Mouse (Mus musculus): ENCODE measurements around the gene Cmc2. TPM values are rescaled to one million over a fixed set of nuclear protein-coding genes. Genes with fewer than 3 reads are reported as not detected.
A peak's percentile ranks its signal among the peaks of the same experiment; 100 is the strongest.

Gene Cmc2
- polyA plus RNA-seq, 1 experiment from 2014 or later, result 113 TPM

DNA sequence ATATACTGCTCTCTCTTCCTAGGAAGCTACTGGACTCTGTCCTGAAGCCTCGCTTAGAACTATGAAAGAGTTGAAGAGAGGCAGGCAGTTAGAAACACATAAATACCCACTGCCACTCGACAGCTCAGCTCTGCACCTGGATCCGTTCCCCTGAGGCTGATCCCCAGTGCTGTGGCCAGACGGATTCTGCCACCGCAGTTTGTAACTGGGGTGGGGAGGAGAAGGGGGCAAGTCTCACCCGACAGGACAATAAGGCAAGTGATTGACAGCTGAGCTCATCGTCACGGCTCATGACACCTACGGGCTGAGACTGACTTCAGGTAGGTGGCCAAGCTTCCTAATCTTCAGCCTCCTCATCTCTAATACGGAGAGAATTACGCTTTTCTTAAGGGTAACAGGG is 47.7 kb downstream of the Cmc2 start:
- H3K27me3 ChIP-seq (ENCODE audit: control insufficient read depth, insufficient read depth, low read length), result no peaks in the 10 kb centered on the region
- no peak overlapping the region for H3K4me3 ChIP-seq (ENCODE audit: low read depth, low read length)
- H3K4me1 ChIP-seq (ENCODE audit: control insufficient read depth, insufficient read depth, low read length), result no peaks in the 10 kb centered on the region
- H3K9ac ChIP-seq (ENCODE audit: low read depth, low read length), result no peak overlapping the region
- ATAC-seq (replicated peaks; ENCODE audit: insufficient number of reproducible peaks, low FRiP score, low TSS enrichment), result no peak
- no peak overlapping the region for H3K27ac ChIP-seq (ENCODE audit: low read depth, low read length)
- 78% methylated on average over 11 of the region's 11 CpGs for WGBS (ENCODE audit: insufficient replicate concordance)
- H3K36me3 ChIP-seq (ENCODE audit: control insufficient read depth, insufficient read depth, low read length), result no peaks in the 10 kb centered on the region
- no peaks in the 10 kb centered on the region for H3K9me3 ChIP-seq (replicated peaks; ENCODE audit: control insufficient read depth, low read length)
- H3K4me2 ChIP-seq, result no peak overlapping the region

DNA sequence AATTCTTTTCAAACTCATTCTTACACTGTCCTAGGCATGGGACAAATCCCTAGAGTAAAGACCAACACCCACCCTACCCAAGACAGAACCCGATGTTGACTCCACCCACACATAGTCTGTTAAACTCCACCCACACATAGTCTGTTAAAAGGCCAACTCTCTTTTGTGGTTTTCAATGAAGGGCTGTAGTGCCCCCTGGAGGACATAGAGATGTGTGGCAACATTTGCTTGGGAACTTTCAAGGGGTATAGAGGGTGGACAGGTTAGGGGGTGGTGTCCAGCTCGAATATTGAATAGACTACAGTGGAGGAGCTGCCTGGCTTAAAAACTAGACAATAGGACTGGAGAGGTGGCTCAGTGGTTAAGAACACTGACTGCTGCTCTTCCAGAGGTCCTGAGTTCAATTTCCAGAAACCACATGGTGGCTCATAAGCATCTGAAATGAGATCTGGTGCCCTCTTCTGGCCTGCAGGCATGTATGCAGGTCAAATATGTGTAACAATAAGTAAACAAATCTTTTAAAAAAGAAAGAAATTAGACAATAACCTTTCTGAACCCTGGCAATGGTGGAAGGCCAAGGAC is 48.4 kb downstream of the Cmc2 start:
- H3K4me2 ChIP-seq, result no peak overlapping the region
- no peak overlapping the region for H3K4me3 ChIP-seq (ENCODE audit: low read depth, low read length)
- H3K9ac ChIP-seq (ENCODE audit: low read depth, low read length), result no peak overlapping the region
- no peaks in the 10 kb centered on the region for H3K9me3 ChIP-seq (replicated peaks; ENCODE audit: control insufficient read depth, low read length)
- H3K27me3 ChIP-seq (ENCODE audit: control insufficient read depth, insufficient read depth, low read length), result no peaks in the 10 kb centered on the region
- no peak overlapping the region for H3K27ac ChIP-seq (ENCODE audit: low read depth, low read length)
- 64% methylated on average over 2 of the region's 2 CpGs for WGBS (ENCODE audit: insufficient replicate concordance)
- no peaks in the 10 kb centered on the region for H3K36me3 ChIP-seq (ENCODE audit: control insufficient read depth, insufficient read depth, low read length)
- ATAC-seq (replicated peaks; ENCODE audit: insufficient number of reproducible peaks, low FRiP score, low TSS enrichment), result no peak; the same call in 1 of the 2 replicates
- no peaks in the 10 kb centered on the region for H3K4me1 ChIP-seq (ENCODE audit: control insufficient read depth, insufficient read depth, low read length)

DNA sequence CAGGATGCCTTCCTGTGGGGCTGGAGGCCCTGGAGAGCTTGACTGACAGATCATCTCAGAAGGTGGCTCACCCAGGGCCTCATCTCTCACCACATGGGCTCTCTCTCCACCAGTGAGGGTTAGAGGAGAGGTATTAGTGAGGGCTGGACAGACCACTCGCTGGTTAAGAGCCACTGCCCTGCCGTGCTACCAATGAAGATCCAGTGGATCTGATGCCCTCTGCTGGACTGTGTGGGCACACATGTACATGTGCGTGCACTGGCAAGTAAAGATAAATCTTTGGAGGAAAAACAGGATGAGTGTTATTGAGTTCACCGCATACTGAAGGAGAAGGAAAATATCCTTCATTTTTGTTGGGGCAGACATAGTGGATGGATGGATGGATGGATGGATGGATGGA is 52.6 kb downstream of the Cmc2 start:
- no peak overlapping the region for H3K4me3 ChIP-seq (ENCODE audit: low read depth, low read length)
- H3K27ac ChIP-seq (ENCODE audit: low read depth, low read length), result no peak overlapping the region
- no peak overlapping the region for H3K4me2 ChIP-seq
- H3K9ac ChIP-seq (ENCODE audit: low read depth, low read length), result no peak overlapping the region
- peaks cover 8% of the 10 kb centered on the region for H3K27me3 ChIP-seq (ENCODE audit: control insufficient read depth, insufficient read depth, low read length)
- H3K4me1 ChIP-seq (ENCODE audit: control insufficient read depth, insufficient read depth, low read length), result no peaks in the 10 kb centered on the region
- ATAC-seq (replicated peaks; ENCODE audit: insufficient number of reproducible peaks, low FRiP score, low TSS enrichment), result 0 out of 2 replicates have a peak, but pooled peaks have one; percentile 55
- WGBS (ENCODE audit: insufficient replicate concordance), result 50% methylated on average over 4 of the region's 4 CpGs
- H3K9me3 ChIP-seq (replicated peaks; ENCODE audit: control insufficient read depth, low read length), result no peaks in the 10 kb centered on the region
- no peaks in the 10 kb centered on the region for H3K36me3 ChIP-seq (ENCODE audit: control insufficient read depth, insufficient read depth, low read length)

DNA sequence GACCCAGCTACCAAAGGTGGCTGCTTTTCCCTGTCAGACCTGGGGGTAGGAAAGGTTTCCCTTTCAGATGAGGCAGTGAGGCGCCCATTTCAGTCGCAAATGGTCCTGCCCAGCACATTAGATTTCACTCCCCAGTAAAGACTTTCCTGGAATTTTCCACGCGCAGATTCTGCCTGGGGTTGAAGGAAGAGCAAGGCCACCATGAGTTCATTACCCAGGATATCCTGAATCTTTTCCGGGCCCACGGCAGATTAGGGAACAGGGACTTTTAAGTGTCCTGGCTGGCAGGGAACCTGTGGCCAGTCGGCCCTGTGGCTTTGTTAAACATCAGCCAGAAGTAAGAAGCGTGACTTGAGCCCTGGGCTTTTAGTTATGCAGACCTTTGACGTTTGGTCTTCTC is 53.9 kb downstream of the Cmc2 start:
- Histone ChIP-seq H3K4me1 (ENCODE audit: control insufficient read depth, insufficient read depth, low read length) (no peaks in the 10 kb centered on the region), H3K36me3 (ENCODE audit: control insufficient read depth, insufficient read depth, low read length) (no peaks in the 10 kb centered on the region), H3K4me3 (ENCODE audit: low read depth, low read length) (no peak overlapping the region), H3K9ac (ENCODE audit: low read depth, low read length) (no peak overlapping the region), H3K27ac (ENCODE audit: low read depth, low read length) (no peak overlapping the region), H3K9me3 (replicated peaks; ENCODE audit: control insufficient read depth, low read length) (no peaks in the 10 kb centered on the region), H3K27me3 (ENCODE audit: control insufficient read depth, insufficient read depth, low read length) (peaks cover 9% of the 10 kb centered on the region), H3K4me2 (no peak overlapping the region)
- 60% methylated on average over 9 of the region's 9 CpGs for WGBS (ENCODE audit: insufficient replicate concordance)
- no peak for ATAC-seq (replicated peaks; ENCODE audit: insufficient number of reproducible peaks, low FRiP score, low TSS enrichment)

DNA sequence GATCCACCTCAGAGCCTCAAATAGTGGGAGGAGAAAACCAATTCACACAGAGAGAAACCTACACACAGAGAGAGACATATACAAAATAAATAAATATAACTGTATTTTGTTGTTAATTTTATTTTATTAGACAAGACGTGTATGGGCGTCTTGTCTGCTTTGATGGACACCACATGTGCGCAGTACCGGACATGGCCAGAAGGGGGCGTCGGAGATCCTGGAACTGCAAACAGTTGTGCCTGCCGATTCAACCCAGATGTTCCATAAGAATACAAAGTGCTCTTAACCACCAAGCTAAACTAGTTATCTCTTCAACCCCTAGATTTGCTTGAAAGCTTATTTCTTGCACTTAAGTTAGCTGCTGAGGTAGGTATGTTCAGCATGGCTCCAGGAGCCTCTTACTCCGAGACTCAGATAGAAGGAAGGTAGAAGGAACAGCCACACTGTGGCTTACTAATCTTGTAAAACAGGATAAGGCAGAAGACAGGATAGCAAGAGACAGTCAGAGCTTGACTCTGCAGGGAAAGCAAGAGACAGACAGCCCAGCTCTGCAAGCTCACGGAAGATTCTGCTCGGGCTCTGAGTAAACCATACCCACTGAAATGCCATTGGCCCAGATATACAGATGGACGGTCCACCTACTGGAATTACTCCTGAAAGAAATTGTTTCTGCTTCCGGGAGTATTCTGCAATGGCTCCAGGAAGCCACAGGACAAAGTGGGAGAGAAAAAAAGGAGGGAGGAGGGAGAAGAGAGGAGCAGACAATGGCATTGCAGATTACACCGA is 54.9 kb downstream of the Cmc2 start:
- WGBS (ENCODE audit: insufficient replicate concordance), result 66% methylated on average over 13 of the region's 13 CpGs
- Histone ChIP-seq H3K36me3 (ENCODE audit: control insufficient read depth, insufficient read depth, low read length) (no peaks in the 10 kb centered on the region), H3K27me3 (ENCODE audit: control insufficient read depth, insufficient read depth, low read length) (peaks cover 12% of the 10 kb centered on the region), H3K27ac (ENCODE audit: low read depth, low read length) (no peak overlapping the region), H3K4me2 (no peak overlapping the region), H3K9me3 (replicated peaks; ENCODE audit: control insufficient read depth, low read length) (no peaks in the 10 kb centered on the region), H3K4me1 (ENCODE audit: control insufficient read depth, insufficient read depth, low read length) (no peaks in the 10 kb centered on the region), H3K9ac (ENCODE audit: low read depth, low read length) (no peak overlapping the region), H3K4me3 (ENCODE audit: low read depth, low read length) (no peak overlapping the region)
- no peak for ATAC-seq (replicated peaks; ENCODE audit: insufficient number of reproducible peaks, low FRiP score, low TSS enrichment)

DNA sequence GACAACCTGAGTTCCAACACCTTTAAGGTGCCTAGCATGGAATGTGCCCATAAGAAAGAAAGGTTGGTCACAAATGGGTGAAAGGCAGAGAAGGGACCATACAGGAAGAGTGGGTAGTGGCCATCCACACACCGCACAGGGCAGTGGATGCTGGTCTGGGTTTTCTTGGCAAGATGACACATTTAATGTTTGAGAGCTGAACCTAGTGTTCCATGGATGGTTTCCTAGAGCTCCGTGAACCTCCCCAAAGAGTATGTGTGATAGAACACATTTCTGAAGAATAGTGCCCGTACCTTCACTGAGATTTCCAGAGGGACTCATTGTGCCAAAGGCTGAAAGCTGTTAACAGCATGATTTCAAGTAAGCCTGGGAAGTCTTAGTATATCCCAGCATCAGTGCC is 56.7 kb downstream of the Cmc2 start:
- ATAC-seq (replicated peaks; ENCODE audit: insufficient number of reproducible peaks, low FRiP score, low TSS enrichment), result no peak
- Histone ChIP-seq H3K9me3 (replicated peaks; ENCODE audit: control insufficient read depth, low read length) (no peaks in the 10 kb centered on the region), H3K4me3 (ENCODE audit: low read depth, low read length) (no peak overlapping the region), H3K4me1 (ENCODE audit: control insufficient read depth, insufficient read depth, low read length) (no peaks in the 10 kb centered on the region), H3K4me2 (no peak overlapping the region), H3K27ac (ENCODE audit: low read depth, low read length) (no peak overlapping the region), H3K36me3 (ENCODE audit: control insufficient read depth, insufficient read depth, low read length) (no peaks in the 10 kb centered on the region), H3K27me3 (ENCODE audit: control insufficient read depth, insufficient read depth, low read length) (peaks cover 12% of the 10 kb centered on the region), H3K9ac (ENCODE audit: low read depth, low read length) (no peak overlapping the region)
- 84% methylated on average over 3 of the region's 3 CpGs for WGBS (ENCODE audit: insufficient replicate concordance)

DNA sequence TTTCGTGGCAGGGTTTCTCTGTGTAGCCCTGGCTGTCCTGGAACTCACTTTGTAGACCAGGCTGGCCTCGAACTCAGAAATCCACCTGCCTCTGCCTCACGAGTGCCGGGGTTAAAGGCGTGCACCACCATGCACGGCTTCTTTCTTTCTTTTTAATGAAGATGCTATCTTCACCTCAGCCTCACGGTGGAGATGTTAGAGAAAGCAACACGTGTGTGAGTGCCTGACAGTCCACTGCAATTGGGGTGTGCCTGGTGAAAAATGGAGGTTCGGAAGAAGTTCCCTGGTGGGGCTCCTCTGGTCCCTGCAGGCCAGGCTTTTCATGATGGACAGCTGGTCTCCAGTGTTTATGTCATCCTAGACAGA is 57.2 kb downstream of the Cmc2 start:
- H3K4me3 ChIP-seq (ENCODE audit: low read depth, low read length), result no peak overlapping the region
- H3K27me3 ChIP-seq (ENCODE audit: control insufficient read depth, insufficient read depth, low read length), result peaks cover 12% of the 10 kb centered on the region
- H3K36me3 ChIP-seq (ENCODE audit: control insufficient read depth, insufficient read depth, low read length), result no peaks in the 10 kb centered on the region
- H3K9ac ChIP-seq (ENCODE audit: low read depth, low read length), result no peak overlapping the region
- no peak overlapping the region for H3K27ac ChIP-seq (ENCODE audit: low read depth, low read length)
- 47% methylated on average over 9 of the region's 9 CpGs for WGBS (ENCODE audit: insufficient replicate concordance)
- no peaks in the 10 kb centered on the region for H3K9me3 ChIP-seq (replicated peaks; ENCODE audit: control insufficient read depth, low read length)
- no peak for ATAC-seq (replicated peaks; ENCODE audit: insufficient number of reproducible peaks, low FRiP score, low TSS enrichment)
- H3K4me2 ChIP-seq, result no peak overlapping the region
- no peaks in the 10 kb centered on the region for H3K4me1 ChIP-seq (ENCODE audit: control insufficient read depth, insufficient read depth, low read length)

DNA sequence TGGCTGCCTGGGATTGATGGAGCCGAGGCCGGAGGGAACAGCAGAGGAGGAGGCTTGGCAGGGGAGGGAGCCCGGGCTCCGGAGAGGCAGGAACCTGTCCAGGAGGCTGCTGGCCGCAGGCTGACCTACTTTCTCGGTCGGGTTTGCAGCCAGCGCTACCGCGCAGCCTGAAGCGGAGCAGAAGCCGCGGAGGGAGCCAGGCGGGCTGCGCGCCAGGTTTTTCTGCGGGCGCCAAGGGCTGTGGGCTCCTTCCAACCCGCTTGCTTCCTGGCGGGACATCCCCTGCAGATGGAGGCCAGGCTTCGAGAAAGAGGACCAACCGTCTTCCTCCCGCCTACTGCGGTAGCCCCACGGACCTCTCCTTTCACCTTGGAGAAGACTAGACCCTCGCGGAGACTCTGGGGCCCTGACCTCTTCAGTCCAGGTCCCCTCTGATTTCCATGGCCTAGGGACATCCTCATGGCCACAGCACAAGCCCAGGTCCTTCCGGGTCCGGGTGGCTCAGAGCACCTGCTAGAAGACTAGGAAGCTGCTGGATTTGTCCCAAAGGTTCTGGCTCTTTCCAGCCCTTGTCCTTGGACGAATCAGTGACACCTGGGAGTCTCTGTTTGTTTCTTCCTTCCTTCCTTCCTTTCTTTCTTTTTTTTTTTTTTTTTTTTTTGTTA is 57.8 kb downstream of the Cmc2 start:
- 3% methylated on average over 30 of the region's 30 CpGs for WGBS (ENCODE audit: insufficient replicate concordance)
- peak overlapping the region; percentile 30 for H3K4me3 ChIP-seq (ENCODE audit: low read depth, low read length)
- H3K36me3 ChIP-seq (ENCODE audit: control insufficient read depth, insufficient read depth, low read length), result no peaks in the 10 kb centered on the region
- peak overlapping the region; percentile 52; the same call in 1 of the 2 replicates for H3K9ac ChIP-seq (ENCODE audit: low read depth, low read length)
- ATAC-seq (replicated peaks; ENCODE audit: insufficient number of reproducible peaks, low FRiP score, low TSS enrichment), result no peak
- H3K27ac ChIP-seq (ENCODE audit: low read depth, low read length), result no peak overlapping the region
- H3K27me3 ChIP-seq (ENCODE audit: control insufficient read depth, insufficient read depth, low read length), result peaks cover 12% of the 10 kb centered on the region
- no peaks in the 10 kb centered on the region for H3K9me3 ChIP-seq (replicated peaks; ENCODE audit: control insufficient read depth, low read length)
- H3K4me2 ChIP-seq, result peak overlapping the region; percentile 65
- H3K4me1 ChIP-seq (ENCODE audit: control insufficient read depth, insufficient read depth, low read length), result no peaks in the 10 kb centered on the region
